Mouse (Mus musculus): Measurements from ENCODE around the gene Rangrf.

GRCm38 (mm10) chr11:68987365-68987882, 12.4 kb upstream of the Rangrf start:
- TF ChIP-seq CTCF (IDR thresholded peaks at IDR 0.05; ENCODE audit: low read depth, low read length) (no peak), GATA1 (IDR thresholded peaks at IDR 0.05; ENCODE audit: borderline replicate concordance, low read length) (no peak), TAL1 (conservative IDR thresholded peaks at IDR 0.05; ENCODE audit: low read depth, low read length) (no peak)

Measured in G1E (cell line).